39 mouse cellular contexts compared by ENCODE assay signal in the genomic region with DNA sequence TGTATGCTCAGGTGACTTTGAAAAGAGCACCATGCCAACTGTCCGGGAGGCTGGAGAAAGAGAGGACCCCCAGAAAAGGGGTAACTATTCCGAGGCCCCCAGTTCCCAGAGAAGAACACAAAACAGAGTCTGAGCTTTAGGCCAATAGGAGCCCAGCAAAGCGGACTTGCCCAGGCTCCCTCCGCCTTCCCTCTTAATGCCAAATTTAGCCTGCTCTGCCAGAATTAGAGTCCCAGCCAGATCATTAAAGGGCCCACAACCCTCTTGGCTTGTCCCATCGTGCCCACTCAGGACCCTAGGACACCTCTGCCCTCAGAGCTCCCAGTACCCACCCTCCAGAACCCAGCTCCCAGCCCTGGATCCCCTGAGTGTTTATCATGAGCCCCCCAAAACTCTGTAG. TPM values are rescaled to one million over a fixed set of nuclear protein-coding genes. Genes with fewer than 3 reads are reported as not detected.
DNase-seq lines count a peak whose midpoint lies in the region; ATAC-seq and TF ChIP-seq lines count a peak whose summit lies in the region.
"Had no signal": no experiment of that assay in that cellular context is flagged by ENCODE, and none has a peak within 500 bp of the region (broad histone marks: within the 10 kb centered on the region; RNA-seq: fewer than 3 reads in every experiment).

No protein-coding gene starts in this region.

- no peaks in the 10 kb centered on the region for H3K36me3 ChIP-seq in heart, embryonic 13.5 days
- no peaks in the 10 kb centered on the region for H3K36me3 ChIP-seq in neural tube, embryonic 13.5 days
- H3K36me3 ChIP-seq: hindbrain, embryonic 12.5 days; liver, embryonic 15.5 days had no signal

- peaks cover 55% of the 10 kb centered on the region for H3K4me1 ChIP-seq in heart, embryonic 13.5 days
- H3K4me1 ChIP-seq in neural tube, embryonic 13.5 days (replicated peaks) = peaks cover 11% of the 10 kb centered on the region
- H3K4me1 ChIP-seq: liver, embryonic 15.5 days had no signal

- TF ChIP-seq CTCF in gastrocnemius, adult 2 months (IDR thresholded peaks at IDR 0.05) = no peak

- peak overlapping the region; percentile 64 for H3K4me2 ChIP-seq in heart, embryonic 13.5 days
- H3K4me2 ChIP-seq in neural tube, embryonic 13.5 days = no peak overlapping the region
- H3K4me2 ChIP-seq: hindbrain, embryonic 12.5 days; liver, embryonic 15.5 days; lung, embryonic 14.5 days had no signal

- H3K9ac ChIP-seq in heart, embryonic 13.5 days = peak overlapping the region; percentile 74
- H3K9ac ChIP-seq in neural tube, embryonic 13.5 days = 0 out of 2 replicates have a peak overlapping the region, but pooled peaks have one; percentile 3
- H3K9ac ChIP-seq: forebrain, postnatal 0 days; hindbrain, embryonic 12.5 days; liver, embryonic 15.5 days; lung, embryonic 14.5 days had no signal

- intact Hi-C loops in gastrocnemius, adult 2 months (cut with DNase I) = no loop called here

- 31% methylated on average over 5 of the region's 5 CpGs for WGBS in heart, embryonic 13.5 days
- 72% methylated on average over 5 of the region's 5 CpGs for WGBS in neural tube, embryonic 13.5 days

- no peak for ATAC-seq in heart, embryonic 13.5 days (ENCODE audit: extremely low read depth, insufficient number of reproducible peaks, low FRiP score, low TSS enrichment)
- no peak for ATAC-seq in neural tube, embryonic 13.5 days (ENCODE audit: low read depth)
- ATAC-seq: activated CD4-positive, CD25-positive, alpha-beta regulatory T cell, adult 4 months; intestine, embryonic 16.5 days had no signal

- H3K27ac ChIP-seq in gastrocnemius, adult 2 months = peak overlapping the region; percentile 97
- peak overlapping the region; percentile 79 for H3K27ac ChIP-seq in heart, embryonic 13.5 days (replicated peaks)
- no peak overlapping the region for H3K27ac ChIP-seq in neural tube, embryonic 13.5 days (replicated peaks)
- H3K27ac ChIP-seq: hindbrain, embryonic 12.5 days; liver, embryonic 15.5 days; stomach, postnatal 0 days had no signal

- peaks cover 11% of the 10 kb centered on the region; the same call in 1 of the 2 replicates for H3K27me3 ChIP-seq in heart, embryonic 13.5 days (replicated peaks)
- H3K27me3 ChIP-seq in neural tube, embryonic 13.5 days = no peaks in the 10 kb centered on the region; the same call in 1 of the 2 replicates

- H3K4me3 ChIP-seq in gastrocnemius, adult 2 months = peak overlapping the region; percentile 77
- H3K4me3 ChIP-seq in heart, embryonic 13.5 days = peak overlapping the region; percentile 41
- H3K4me3 ChIP-seq in neural tube, embryonic 13.5 days = no peak overlapping the region
- H3K4me3 ChIP-seq: erythroblast, embryonic 14.5 days; hindbrain, embryonic 12.5 days; liver, embryonic 15.5 days had no signal

- no peaks in the 10 kb centered on the region for H3K9me3 ChIP-seq in heart, embryonic 13.5 days
- no peaks in the 10 kb centered on the region for H3K9me3 ChIP-seq in neural tube, embryonic 13.5 days
- H3K9me3 ChIP-seq: hindbrain, embryonic 12.5 days; liver, embryonic 15.5 days had no signal

- peak; percentile 38 for DNase-seq in cerebellum, adult 11-12 months
- no peak for DNase-seq in cerebellum, postnatal 4 days (ENCODE audit: low spot score in 2 of 2)
- DNase-seq in gastrocnemius, adult 2 months = peak; percentile 54
- no peak for DNase-seq in gastrocnemius, postnatal 25 days
- DNase-seq in heart, postnatal 4 days = no peak
- DNase-seq in neural tube, embryonic 10.5 days (ENCODE audit: extremely low spot score, low spot score) = no peak
- DNase-seq: adrenal gland, adult 8-10 months; embryo, embryonic 11 days; forebrain, postnatal 0 days; kidney, adult 8-10 months; kidney, postnatal 10 days; layer of hippocampus, postnatal 36 days; lung, embryonic 14.5 days; lung, postnatal 14 days; midbrain, embryonic 14.5 days; right cerebral cortex, postnatal 4 days; thymus, adult 18-20 months; thymus, postnatal 25 days had no signal

RNA-seq across cellular contexts. Expression of gene Sgca, which starts 3.2 kb away (rescaled TPM):
- total RNA-seq in gastrocnemius, adult 2 months (2021) = 100 to 1,000 TPM; 252 to 278 TPM
- total RNA-seq in gastrocnemius, postnatal 25 days (2021) = 100 to 1,000 TPM; 255 to 276 TPM
- polyA plus RNA-seq in heart, embryonic 13.5 days (2015; fragmentation: Nextera tagmentation; extraction: Ambion mirVana) = 27.0 and 29.2 TPM in 2 replicates
- total RNA-seq in heart, postnatal 4 days (2021) = 10 to 100 TPM; 67.0 to 89.1 TPM
- polyA plus RNA-seq in neural tube, embryonic 13.5 days (2015; fragmentation: Nextera tagmentation; extraction: Ambion mirVana) = 1.8 TPM in 1 of 2 replicates, not detected in the other
- total RNA-seq: adrenal gland, adult 8-10 months; ES-E14; forebrain, postnatal 0 days; granulocyte monocyte progenitor cell, adult 5-6 weeks; left cerebral cortex, postnatal 4 days; monocyte, adult 5-6 weeks had no signal
- polyA plus RNA-seq: erythroblast, embryonic 14.5 days; forebrain, embryonic 11.5 days; liver, adult 2 months; lung, embryonic 14.5 days; midbrain, embryonic 14.5 days had no signal

RNA-seq across cellular contexts. Expression of gene Hils1, which starts 5.5 kb away (rescaled TPM):
- not detected for total RNA-seq in gastrocnemius, adult 2 months (2021)
- total RNA-seq in gastrocnemius, postnatal 25 days (2021) = not detected
- polyA plus RNA-seq in heart, embryonic 13.5 days (2015; fragmentation: Nextera tagmentation; extraction: Ambion mirVana) = 0.23 TPM in 1 of 2 replicates, not detected in the other
- not detected for total RNA-seq in heart, postnatal 4 days (2021)
- polyA plus RNA-seq in neural tube, embryonic 13.5 days (2015; fragmentation: Nextera tagmentation; extraction: Ambion mirVana) = not detected in 2 replicates
- total RNA-seq: adrenal gland, adult 8-10 months; adrenal gland, postnatal 4 days; CH12.LX; ES-E14; forebrain, postnatal 0 days; gastrocnemius, postnatal 10 days; granulocyte monocyte progenitor cell, adult 5-6 weeks; layer of hippocampus, postnatal 36 days; liver, adult 2 months had no signal
- polyA plus RNA-seq: activated CD4-positive, CD25-positive, alpha-beta regulatory T cell, adult 4 months; C2C12; erythroblast, embryonic 14.5 days; forebrain, embryonic 11.5 days; forebrain, postnatal 0 days; hindbrain, embryonic 12.5 days; intestine, embryonic 16.5 days; large intestine, adult 2 months; liver, adult 2 months; liver, embryonic 15.5 days; lung, embryonic 14.5 days; midbrain, embryonic 14.5 days; neural tube, embryonic 11.5 days; spleen, adult 2 months; stomach, postnatal 0 days had no signal

RNA-seq across cellular contexts. Expression of gene Ppp1r9b, which starts 17.9 kb away (rescaled TPM):
- 10 to 100 TPM; 18.3 to 25.7 TPM for total RNA-seq in gastrocnemius, adult 2 months (2021)
- total RNA-seq in gastrocnemius, postnatal 25 days (2021) = 10 to 100 TPM; 21.8 to 30.0 TPM
- polyA plus RNA-seq in heart, embryonic 13.5 days (2015; fragmentation: Nextera tagmentation; extraction: Ambion mirVana) = 6.5 and 6.8 TPM in 2 replicates
- 10 to 100 TPM; 45.3 to 46.3 TPM for total RNA-seq in heart, postnatal 4 days (2021)
- 18.0 and 19.3 TPM in 2 replicates for polyA plus RNA-seq in neural tube, embryonic 13.5 days (2015; fragmentation: Nextera tagmentation; extraction: Ambion mirVana)

RNA-seq across cellular contexts. Expression of gene Samd14, which starts 36.8 kb away (rescaled TPM):
- under 1 TPM; 0.28 to 0.42 TPM for total RNA-seq in gastrocnemius, adult 2 months (2021)
- under 1 TPM; 0.61 to 0.80 TPM for total RNA-seq in gastrocnemius, postnatal 25 days (2021)
- 11.6 and 11.7 TPM in 2 replicates for polyA plus RNA-seq in heart, embryonic 13.5 days (2015; fragmentation: Nextera tagmentation; extraction: Ambion mirVana)
- total RNA-seq in heart, postnatal 4 days (2021) = 1 to 10 TPM; 9.1 to 9.5 TPM
- polyA plus RNA-seq in neural tube, embryonic 13.5 days (2015; fragmentation: Nextera tagmentation; extraction: Ambion mirVana) = 133 and 151 TPM in 2 replicates

RNA-seq across cellular contexts. Expression of gene Col1a1, which starts 36.9 kb away (rescaled TPM):
- total RNA-seq in gastrocnemius, adult 2 months (2021) = 100 to 1,000 TPM; 154 to 483 TPM
- total RNA-seq in gastrocnemius, postnatal 25 days (2021) = 1,000 to 10,000 TPM; 1,080 to 1,200 TPM
- 415 and 595 TPM in 2 replicates for polyA plus RNA-seq in heart, embryonic 13.5 days (2015; fragmentation: Nextera tagmentation; extraction: Ambion mirVana)
- total RNA-seq in heart, postnatal 4 days (2021) = 100 to 1,000 TPM; 861 to 965 TPM
- polyA plus RNA-seq in neural tube, embryonic 13.5 days (2015; fragmentation: Nextera tagmentation; extraction: Ambion mirVana) = 187 and 207 TPM in 2 replicates
- total RNA-seq: granulocyte monocyte progenitor cell, adult 5-6 weeks; monocyte, adult 5-6 weeks had no signal

Comparison
In these comparisons a context has a peak if more than half of its experiments do, and no peak if none do; other contexts are left out.
1. DNase-seq: peak in cerebellum, adult 11-12 months (single experiment) and gastrocnemius, adult 2 months (single experiment); none in cerebellum, postnatal 4 days (0 of 2), gastrocnemius, postnatal 25 days (single experiment), heart, postnatal 4 days (single experiment) and neural tube, embryonic 10.5 days (single experiment).